Mouse (Mus musculus) cerebellum, postnatal 14 days (tissue): ENCODE results near the gene Rcn3.
A peak's percentile ranks its signal among the peaks of the same experiment; 100 is the strongest.
"Not testable (repeated sequence)": the region's sequence is repeated elsewhere in the genome, so short reads cannot be mapped to it uniquely, and the experiment has no call there.

ENCODE experiments used
- DNase-seq, 2 experiments: peaks; one replicate each; pipeline ENCODE4 v3.0.0; 2021; ENCODE audit warnings: mixed read lengths in 2 of 2

Gene Rcn3

DNA sequence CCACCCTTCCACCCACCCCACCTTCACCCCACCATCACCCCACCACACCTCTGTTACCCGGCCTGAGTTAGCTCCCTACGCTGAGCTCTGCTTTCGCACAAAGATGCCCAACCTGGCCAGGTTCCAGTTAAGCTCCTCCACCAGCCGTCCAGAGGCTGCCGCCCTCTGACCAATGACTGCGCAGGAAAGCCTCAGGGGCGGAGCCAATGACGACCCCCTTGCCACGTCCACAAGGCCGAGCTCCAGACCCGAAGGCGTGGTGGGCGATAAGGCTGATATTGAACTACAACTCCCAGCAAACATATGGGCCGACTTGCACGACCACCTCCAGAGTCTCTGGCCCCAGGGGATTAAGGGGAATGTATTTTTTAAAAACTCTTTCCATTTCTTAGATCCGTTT is at the start of gene Rcn3:
Gene Rcn3 (minus strand): TSS at position 174 of the 400 bp plus-strand sequence.
- peak; percentile 82 to 89 for DNase-seq

DNA sequence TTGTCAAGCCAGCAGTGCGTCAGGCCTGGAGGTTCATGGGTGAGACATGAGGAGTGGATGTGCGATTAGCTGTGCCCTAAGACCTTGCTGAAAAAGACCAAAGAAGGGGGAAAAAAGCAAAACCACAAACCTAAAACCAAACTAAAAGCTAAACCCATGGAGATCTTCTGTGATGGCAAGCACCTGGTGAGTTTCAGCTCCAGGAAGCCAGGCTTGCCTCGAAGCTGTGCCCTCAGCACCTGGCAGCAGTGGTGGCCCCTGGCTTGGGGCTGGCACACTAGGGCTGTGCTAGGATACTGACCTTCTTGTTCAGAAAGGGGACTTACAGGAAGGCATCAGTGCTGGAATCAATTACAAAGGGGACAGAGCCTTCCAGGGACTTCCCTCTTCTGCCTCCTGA is 49.3 kb upstream of the Rcn3 start:
- DNase-seq: no peak

DNA sequence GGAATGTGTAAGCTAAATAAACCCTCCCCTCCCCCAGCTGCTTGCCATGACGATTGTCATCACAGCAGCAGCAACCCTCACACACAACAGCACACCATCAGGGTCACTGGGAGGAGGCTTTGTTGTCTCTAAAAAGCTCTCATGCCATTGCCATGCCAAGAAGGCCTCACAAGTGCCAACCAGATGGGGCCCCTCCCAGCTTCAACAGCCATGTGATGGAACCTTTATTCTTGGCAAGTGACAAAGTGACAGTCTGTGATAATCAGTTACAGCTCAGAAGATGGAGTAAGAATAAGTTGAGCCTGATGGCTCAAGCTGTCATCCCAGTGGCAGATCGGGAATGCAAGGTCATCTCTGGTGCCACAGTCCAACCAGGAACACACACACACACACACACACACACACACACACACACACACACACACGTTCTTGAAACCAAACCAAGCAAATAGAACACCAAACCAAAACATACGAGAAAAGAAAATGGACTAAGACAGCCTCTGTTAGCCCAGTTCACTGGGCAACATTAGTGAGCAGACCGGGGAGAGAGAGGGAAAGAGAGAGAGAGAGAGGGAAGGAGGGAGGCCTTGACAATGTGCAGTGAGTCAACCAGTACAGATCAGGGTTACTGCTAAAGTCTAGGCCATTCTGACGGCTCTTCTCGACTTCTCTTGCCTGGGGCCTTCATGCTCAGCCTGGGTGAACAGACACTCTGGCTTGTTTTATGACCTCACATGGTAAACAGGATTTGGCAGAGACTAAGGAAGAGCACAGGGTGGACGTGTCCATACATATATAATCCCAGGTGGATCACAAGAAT is 48.1 kb upstream of the Rcn3 start:
- peak in 1 of 2 experiments; percentile 75 for DNase-seq

DNA sequence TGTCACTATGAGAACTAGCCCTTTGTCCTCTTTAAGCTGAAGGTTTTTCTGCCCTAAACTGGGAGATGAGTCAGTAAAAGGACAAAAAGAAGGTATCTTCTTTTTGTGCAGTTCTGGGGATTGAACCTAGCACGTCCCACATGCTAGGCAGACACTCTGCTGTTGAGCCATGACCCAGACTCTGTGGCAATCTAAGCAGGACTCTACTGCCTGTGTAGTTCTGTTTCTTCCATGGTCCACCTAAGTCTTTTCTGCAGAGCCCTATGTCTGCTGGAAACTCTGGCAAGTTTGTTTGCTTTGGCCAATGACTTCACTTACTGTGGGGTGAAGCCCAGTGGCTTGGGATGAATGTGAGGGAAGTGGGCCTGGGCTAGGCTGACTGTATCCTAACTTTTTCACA is 46.4 kb upstream of the Rcn3 start:
- DNase-seq: no peak

DNA sequence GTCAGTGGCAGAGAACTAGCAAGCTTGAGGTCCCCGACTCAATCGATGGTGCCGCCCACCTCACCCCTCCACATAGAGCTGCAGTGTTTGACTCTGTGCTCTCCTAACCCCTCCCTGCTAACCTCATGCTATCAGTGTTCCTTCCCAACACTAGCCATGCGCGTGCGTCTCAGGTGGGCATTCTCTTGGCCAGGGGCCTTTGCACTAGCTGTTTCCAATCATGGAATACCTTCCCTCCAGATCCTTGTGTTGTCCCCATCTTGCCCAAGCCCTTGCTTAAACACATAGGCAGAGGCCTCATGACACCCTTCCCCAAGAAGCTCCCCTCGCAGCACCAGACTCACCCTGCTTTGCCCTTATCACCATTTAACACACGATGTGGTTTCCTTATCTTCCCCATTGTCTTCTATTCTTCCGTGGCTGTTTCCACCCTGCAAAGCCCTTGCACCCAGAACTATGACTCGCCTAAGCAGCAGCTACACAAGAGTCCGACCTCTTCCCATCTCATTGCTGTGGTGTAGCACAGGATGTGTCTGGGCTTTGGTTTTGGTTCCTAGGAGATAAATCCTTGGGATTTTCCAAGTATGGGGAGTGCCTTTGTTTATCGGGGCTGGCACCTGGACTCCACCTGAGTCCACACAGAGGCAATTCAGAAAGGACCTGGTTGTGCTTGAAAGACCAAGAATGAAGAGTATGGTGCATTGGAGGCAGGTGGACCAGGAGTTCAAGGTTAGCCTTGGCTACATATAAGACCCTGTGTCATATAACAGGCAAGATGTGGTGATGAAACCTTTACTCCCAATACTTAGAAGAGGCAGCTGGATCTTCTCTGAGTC is 45.4 kb upstream of the Rcn3 start:
- DNase-seq: peak in 1 of 2 experiments; percentile 12

DNA sequence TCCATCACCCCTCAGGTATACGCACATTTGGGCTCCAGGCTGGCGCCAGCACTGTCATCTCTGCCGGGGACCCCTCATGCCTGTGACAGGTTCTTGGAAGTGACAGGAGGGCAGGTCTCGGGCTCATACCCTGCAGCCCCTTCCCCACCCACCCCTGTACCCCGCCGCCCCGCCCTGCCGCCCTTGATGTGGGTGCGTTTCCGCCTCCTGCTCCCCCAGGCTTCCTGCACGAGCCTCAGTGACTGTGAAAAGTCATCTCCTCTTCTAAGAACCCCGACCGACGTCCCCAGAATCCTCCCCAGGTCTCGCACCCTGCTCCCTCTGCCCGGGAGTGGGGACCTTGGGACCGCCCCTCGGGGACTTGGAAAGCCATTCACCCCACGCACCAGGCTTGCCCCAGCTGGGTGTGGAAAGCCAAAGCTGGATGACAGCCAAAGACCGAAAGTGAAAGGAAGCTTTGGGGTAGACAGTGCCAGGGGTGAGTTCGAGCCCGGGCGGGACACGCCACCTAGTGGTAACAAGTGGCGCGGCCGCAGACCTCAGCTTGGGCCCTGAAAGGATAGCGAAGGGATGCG is 44.1 kb upstream of the Rcn3 start, which contains the start of the genes Gm45713 and Flt3l:
Gene Gm45713 (minus strand): TSS at position 239 of the 575 bp plus-strand sequence.
Gene Flt3l (minus strand): TSS at position 440 of the 575 bp plus-strand sequence.
- peak; percentile 94 for DNase-seq

DNA sequence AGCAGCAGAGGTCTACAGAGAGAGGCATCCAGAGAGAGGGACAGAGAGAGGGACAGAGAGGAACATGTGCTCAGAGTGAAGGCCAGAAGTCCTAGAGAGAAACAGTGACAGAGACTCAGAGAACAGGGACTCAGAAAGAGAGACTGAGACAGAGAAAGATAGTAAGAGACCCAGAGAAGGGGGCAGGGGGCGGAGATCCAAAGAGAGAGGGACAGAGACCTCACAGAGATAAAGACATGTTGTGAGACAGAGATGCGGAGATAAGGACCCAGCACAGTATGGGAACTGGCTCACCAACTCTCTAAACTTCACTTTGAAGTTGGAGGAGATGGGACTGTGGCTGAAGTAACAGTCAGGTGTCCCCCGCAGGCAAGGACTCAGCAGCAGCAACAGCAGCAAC is 43.3 kb upstream of the Rcn3 start:
- peak in 1 of 2 experiments; percentile 9 for DNase-seq

DNA sequence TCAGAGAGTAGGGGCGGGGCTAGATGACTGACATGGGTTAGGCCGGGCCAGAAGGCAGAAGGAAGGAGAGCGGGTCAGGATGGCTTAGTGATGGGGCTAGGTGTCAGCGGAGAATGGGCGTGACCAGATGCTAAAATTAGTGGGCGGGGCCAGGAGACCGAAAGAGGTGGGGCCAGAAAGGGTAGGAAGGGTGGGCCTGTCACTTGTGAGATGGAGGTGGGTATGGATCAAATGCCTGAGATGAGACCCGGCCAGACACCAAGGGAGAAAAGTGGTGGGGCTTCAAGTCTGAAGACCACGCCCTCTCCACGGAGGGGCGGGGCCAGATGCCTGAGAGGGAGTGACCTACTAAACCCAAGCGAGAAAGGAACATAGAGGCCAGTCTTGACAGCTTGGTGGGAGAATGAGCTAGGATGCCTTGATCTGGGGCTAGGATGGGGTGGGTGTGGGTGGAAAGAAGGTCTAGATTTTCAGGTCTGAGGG is 42.6 kb upstream of the Rcn3 start:
- DNase-seq: peak in 1 of 2 experiments; percentile 26

DNA sequence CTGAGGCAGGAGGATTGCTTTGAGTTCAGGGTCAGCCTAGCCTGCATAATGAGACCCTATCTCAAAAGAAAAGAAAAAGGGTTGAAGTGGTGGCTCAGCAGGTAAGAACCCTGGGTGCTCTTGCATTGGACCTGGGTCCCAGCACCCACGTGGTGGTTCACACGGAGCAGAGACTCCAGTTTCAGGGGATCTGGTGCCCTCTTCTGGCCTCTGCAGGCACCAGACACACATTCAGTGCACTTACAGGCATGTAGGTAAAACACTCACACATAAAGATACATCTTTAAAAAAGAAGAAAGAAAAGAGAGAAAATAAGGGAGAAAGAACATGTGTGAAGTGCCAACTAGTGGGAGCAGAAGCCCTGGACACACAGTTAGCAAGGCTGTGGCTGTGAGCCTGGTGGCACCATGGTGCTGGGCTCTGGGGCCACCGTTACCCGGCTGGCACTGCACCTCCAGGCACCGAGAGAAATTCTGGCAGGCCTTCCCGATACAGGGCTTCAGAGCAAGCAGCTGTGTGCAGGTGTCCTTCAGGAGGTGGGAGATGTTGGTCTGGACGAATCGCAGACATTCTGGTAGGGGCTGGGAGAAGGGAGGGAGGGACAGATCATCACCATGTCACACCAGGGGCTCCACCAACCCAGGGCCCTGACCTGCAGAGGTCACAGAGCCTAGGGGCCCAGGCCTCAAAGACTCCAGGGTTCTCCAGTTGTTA is 41.6 kb upstream of the Rcn3 start:
- no peak for DNase-seq

DNA sequence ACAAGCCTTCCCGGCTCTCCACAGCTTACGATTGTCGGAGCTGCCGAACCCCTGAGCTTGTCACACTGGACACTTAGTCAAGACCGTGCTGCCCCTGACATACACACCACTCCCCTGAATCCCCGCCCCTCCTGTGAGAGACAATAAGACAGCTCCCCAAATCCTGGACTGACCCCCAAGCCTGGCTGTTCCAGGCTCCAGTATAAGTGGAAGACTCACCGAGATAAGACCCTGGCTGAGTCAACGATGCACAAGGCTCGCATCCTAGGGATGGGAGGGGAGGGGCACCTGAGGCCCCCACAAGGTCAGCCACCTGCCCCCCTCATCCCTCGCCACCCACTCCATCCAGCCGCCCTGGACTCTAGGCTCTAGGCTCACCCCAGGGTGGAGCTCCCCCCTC is 39.8 kb upstream of the Rcn3 start:
- DNase-seq: no peak

DNA sequence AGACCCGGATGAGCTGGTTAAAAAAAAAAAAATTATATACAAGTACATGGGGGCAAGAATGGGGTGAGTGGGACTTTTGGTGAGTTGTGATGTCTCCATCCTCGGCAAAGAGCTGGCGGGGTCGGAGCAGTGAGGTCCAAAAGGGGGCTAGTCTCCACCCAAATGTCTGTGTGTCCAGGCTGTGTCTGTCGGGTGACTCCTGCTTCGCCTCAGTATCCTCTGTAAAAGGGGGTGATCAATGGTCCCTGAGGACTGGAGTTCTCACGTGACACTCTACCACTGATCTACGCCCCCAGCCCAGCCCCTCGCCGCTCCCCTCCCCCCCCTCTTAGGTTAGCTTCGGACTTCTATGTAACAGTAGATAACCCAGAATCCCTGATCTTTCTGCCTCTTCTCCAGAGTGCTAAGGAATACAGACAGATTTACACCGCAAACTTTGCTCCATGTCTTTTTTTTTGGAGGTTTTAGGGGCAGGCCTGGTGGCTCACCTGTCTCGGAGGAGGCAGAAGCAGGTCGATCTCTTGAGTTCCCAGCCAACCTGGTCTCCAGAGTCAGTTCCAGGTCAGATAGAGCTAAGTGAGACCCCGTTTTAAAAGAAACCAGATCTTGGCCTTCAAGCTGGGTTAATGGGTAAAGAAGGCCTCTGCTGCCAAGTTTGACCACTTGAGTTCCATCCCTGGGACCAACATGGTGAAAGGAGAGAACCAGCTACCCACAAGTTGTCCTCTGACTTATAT is 37.9 kb upstream of the Rcn3 start:
- DNase-seq: no peak

DNA sequence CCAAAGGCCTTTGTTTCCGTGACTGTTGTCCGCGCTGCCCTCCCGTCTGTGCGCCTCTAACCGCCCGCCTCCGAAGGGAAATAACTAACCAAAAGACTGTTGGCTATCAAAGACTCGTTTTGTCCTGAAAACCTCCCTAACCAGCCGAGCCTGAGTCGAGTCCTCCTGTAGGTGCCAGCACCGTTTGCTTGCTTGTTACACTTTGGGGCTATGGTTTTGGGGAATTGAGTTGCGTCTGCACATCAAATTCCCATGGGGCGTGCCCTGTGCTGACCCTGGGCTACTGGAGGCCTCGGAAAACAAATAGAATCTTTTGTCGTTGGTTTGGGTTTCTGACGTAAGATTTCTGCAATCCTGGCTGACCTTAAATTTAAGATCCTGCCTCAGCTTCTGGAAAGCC is 37.3 kb upstream of the Rcn3 start:
- peak in 1 of 2 experiments; percentile 68 for DNase-seq

DNA sequence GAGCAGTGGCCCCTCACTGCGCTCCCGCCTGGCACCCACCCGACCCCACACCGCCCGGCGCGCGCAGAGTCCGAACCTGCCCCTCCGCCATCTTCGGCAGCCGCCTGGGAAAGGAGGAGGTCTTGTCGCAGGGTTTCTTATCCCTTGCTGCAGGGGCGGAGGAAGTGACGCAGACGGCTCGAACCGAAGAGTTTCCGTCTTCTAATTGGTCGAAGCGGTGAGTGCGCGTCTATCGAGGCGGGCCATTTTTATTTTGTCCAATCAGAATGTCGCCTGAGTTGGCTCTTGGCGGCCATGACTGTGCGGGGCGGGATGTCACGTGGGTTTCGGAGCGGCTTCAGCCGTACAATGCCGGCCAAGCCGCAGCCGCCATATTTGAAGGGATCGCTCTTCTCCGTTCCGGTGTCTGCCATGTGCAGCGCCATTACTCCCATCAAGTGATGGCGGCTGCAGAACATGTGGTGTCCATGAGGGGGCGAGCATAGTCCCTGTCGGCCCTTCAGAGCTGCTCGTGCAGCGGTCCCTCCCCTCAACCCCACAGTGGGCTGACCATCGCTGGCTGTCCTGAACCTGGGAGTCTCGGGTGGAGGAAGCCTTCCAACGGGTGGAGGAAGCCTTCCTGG is 36.7 kb upstream of the Rcn3 start, which contains the start of gene Rpl13a:
Gene Rpl13a (minus strand): TSS at position 138 of the 623 bp plus-strand sequence.
- peak; percentile 98 to 99 for DNase-seq

DNA sequence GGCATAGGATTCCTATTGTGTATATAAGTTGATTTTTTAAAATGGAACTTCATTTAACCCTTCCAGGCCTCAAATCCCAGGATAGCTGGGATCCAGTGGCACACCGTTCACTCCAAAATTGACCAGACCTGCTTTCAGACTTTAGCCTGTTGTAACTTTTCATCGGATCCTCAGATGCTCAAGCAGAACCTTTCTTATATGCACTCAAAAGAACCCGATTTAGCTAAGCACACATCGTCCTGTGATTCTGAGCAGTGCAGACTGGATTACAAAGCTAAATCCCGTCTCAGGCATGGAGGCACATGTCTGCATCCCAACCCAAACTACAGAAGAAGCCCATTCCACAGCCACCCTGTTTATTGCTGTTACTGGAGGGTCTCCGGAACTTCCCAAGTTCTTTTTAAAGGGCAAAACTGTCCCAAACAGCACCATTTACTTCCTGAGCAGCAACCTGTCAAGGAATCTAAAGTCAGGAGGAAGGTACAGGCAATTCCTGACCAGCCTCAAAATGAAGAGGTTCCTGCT is 35.7 kb upstream of the Rcn3 start:
- no peak for DNase-seq

DNA sequence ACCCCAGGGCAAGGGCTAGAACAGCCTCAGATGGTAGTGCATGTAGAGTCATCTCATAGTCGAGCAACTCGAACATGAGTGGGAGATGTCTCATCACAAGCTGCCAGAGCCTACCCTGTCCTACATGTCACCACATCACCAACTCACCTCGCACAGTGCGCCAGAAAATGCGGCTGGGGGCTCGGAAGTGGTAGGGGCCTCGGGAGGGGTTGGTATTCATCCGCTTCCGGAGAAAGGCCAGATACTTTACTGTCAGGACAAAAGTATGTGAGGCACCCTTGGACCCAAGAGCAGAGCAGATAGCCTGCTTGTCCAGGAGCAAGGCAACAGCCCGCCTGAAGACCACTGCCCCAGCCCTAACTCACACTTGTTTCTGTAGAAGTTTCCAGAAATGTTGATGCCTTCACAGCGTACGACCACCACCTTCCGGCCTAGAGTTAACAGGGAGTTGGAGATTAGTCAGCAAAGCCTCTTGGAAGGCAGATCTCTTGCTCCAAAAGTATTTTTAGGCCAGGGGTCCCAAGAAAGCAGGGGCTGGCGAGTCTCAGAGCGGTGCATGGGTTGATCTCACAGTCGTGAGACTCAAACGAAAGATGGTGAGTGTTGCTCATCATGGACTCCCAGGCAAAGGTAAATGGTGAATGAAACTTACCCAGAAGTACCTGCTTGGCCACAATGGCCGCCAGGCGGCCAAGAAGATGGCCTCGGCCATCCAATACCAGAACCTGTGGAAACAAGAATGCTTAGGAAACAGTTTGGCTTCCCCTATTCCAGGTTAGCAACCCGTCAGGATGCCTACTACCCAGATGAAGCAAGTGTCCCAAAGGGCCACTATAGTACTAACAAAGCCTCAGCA is 35.1 kb upstream of the Rcn3 start:
- DNase-seq: no peak

DNA sequence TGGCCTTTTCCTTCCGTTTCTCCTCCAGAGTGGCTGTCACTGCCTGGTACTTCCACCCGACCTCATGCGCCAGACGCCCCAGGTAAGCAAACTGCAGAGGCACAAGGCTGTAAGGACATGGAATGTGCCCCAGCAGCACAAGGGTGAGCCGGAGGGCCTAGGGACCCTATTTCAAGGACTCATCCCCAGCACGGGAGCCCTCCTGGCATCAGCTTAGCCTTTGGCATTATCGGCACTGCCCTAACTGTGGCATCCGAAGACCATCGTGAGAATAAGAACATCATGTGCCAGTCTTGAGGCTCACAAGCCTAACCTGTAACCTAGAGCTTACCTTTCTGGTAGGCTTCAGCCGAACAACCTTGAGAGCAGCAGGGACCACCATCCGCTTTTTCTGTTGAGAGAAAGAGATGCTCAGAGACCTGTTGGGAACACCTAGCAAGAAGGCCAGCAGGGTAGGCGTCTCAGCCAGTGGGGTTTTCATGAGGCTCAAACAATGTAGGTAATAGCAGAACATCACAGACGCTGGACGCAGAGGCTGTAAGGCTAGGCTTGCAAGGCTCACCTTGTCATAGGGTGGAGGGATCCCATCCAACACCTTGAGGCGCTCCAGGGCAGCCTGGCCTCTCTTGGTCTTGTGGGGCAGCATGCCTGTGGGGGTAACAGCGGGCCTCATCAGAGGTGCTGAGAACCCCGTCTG is 34.3 kb upstream of the Rcn3 start:
- DNase-seq: no peak

DNA sequence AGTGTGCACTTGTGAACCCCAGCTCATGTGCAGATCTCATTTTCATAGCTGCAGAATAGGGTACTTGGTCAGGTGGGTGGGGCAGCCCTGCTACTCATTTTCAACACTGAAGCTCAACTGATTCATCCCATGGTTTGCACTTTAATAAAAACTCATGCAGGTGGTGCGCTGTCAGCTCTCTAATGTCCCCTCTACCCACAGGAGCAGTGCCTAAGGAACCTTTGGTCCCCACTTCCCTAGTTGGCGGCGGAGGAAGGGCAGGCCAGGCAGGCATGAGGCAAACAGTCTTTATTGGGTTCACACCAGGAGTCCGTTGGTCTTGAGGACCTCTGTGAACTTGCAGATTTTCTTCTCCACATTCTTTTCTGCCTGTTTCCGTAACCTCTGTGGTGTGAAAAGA is 33.6 kb upstream of the Rcn3 start:
- not testable (repeated sequence) for DNase-seq

DNA sequence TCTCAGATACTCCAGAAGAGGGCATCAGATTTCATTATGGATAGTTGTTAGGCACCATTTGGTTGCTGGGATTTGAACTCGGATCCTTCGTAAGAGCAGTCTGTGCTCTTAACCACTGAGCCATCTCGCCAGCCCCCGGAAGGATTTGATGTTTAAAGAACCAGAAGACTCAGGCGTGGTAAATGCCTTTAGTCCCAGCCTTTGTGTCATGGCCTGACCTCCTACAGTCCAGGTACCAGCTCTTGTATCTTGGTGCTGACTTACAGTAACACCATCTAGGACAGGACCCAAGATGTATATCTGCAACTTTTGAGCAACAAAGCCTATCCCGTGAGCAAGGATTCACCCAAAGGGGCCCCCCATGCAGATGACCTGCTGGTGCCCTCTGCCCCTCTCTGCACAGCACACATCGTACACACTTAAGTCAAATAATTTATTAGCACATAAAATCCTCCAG is 33.2 kb upstream of the Rcn3 start:
- DNase-seq: no peak
